Mouse (Mus musculus) kidney, postnatal 14 days (tissue): Measurements from ENCODE around the gene Fadd.

Experiments
- DNase-seq: peaks from one replicate; pipeline ENCODE4 v3.0.0; 2022; ENCODE audit warnings: mixed read lengths

Fadd gene

GRCm38 (mm10) chr7:144582284-144582980 is at the start of gene Fadd:
Fadd (minus strand) TSS chr7:144582463.
- peak; percentile 96 for DNase-seq

GRCm38 (mm10) chr7:144630622-144631021 is 48.4 kb upstream of the Fadd start:
- DNase-seq: no peak

- DNase-seq: no peak
Observed at GRCm38 (mm10) chr7:144628334-144628915, 46.2 kb upstream of the Fadd start.

GRCm38 (mm10) chr7:144627606-144628333 is 45.5 kb upstream of the Fadd start:
- no peak for DNase-seq

- DNase-seq: no peak
Observed at GRCm38 (mm10) chr7:144626042-144626441, 43.8 kb upstream of the Fadd start.

GRCm38 (mm10) chr7:144620721-144621681 is 38.7 kb upstream of the Fadd start:
- DNase-seq: no peak

- no peak for DNase-seq
Observed at GRCm38 (mm10) chr7:144620315-144620714, 38.1 kb upstream of the Fadd start.

- DNase-seq: no peak
Observed at GRCm38 (mm10) chr7:144615343-144615742, 33.1 kb upstream of the Fadd start.

GRCm38 (mm10) chr7:144612829-144613228 is 30.6 kb upstream of the Fadd start:
- DNase-seq: no peak

- no peak for DNase-seq
Observed at GRCm38 (mm10) chr7:144612351-144612750, 30.1 kb upstream of the Fadd start.

GRCm38 (mm10) chr7:144611595-144611994 is 29.3 kb upstream of the Fadd start:
- no peak for DNase-seq

GRCm38 (mm10) chr7:144609568-144609967 is 27.3 kb upstream of the Fadd start:
- no peak for DNase-seq

GRCm38 (mm10) chr7:144607862-144608261 is 25.6 kb upstream of the Fadd start:
- no peak for DNase-seq

GRCm38 (mm10) chr7:144604735-144605134 is 22.5 kb upstream of the Fadd start:
- no peak for DNase-seq

- no peak for DNase-seq
Observed at GRCm38 (mm10) chr7:144604291-144604690, 22.0 kb upstream of the Fadd start.

GRCm38 (mm10) chr7:144600333-144600900 is 18.2 kb upstream of the Fadd start:
- DNase-seq: no peak

GRCm38 (mm10) chr7:144589508-144589907 is 7.2 kb upstream of the Fadd start:
- no peak for DNase-seq

- peak; percentile 49 for DNase-seq
Observed at GRCm38 (mm10) chr7:144587291-144587690, 5.0 kb upstream of the Fadd start.

- DNase-seq: peak; percentile 82
Observed at GRCm38 (mm10) chr7:144585648-144586047, 3.4 kb upstream of the Fadd start.

- peak; percentile 45 for DNase-seq
Observed at GRCm38 (mm10) chr7:144583619-144584018, 1.4 kb upstream of the Fadd start.

GRCm38 (mm10) chr7:144581559-144582283 is 542 bp downstream of the Fadd start:
- DNase-seq: peak; percentile 92

GRCm38 (mm10) chr7:144577876-144578275 is 4.4 kb downstream of the Fadd start:
- DNase-seq: no peak
